In the genomic region with DNA sequence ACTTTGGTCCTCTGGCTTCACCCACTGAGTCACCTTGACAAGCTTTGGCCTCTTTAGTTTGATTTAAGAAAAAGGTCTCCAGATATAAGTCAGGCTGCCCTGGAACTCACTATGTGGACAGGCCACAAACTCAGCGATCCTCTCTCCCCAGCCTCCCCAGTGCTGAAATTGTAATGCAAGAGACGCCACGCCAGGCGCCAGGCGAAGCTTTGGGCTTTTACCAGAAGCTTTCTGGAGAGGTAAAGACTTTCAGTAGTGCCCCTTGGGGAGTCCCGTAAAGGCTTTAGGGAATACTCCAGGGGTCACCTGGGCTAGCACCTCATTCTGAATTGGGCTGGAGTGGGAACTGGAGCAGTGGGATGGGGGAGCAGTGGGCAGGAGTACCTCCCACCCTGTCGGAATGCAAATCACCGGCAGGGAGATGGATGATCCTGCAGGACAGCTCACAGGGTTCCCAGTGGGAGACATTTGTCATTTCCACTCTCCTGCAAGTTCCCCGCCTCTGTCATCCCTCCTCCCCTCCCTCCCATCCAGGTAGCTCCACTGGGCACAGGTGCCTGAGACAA, we compare ENCODE assay signal across 8 mouse cellular contexts. TPM values are rescaled to one million over a fixed set of nuclear protein-coding genes. Genes with fewer than 3 reads are reported as not detected.
DNase-seq lines count a peak whose midpoint lies in the region; ATAC-seq and TF ChIP-seq lines count a peak whose summit lies in the region.
"Had no signal": no experiment of that assay in that cellular context is flagged by ENCODE, and none has a peak within 500 bp of the region (broad histone marks: within the 10 kb centered on the region; RNA-seq: fewer than 3 reads in every experiment).

No protein-coding gene starts in this region.

- H3K36me3 ChIP-seq in intestine, embryonic 15.5 days: no peaks in the 10 kb centered on the region
- no peaks in the 10 kb centered on the region for H3K36me3 ChIP-seq in intestine, postnatal 0 days (ENCODE audit: control insufficient read depth, insufficient read depth)
- no peaks in the 10 kb centered on the region for H3K36me3 ChIP-seq in embryonic facial prominence, embryonic 10.5 days (replicated peaks)
- H3K36me3 ChIP-seq in hindbrain, embryonic 12.5 days: no peaks in the 10 kb centered on the region
- no peaks in the 10 kb centered on the region for H3K36me3 ChIP-seq in neural tube, embryonic 13.5 days

- H3K27me3 ChIP-seq in intestine, embryonic 15.5 days (replicated peaks): peaks cover 14% of the 10 kb centered on the region
- H3K27me3 ChIP-seq in intestine, postnatal 0 days (replicated peaks; ENCODE audit: control insufficient read depth, insufficient read depth, low read length): no peaks in the 10 kb centered on the region; the same call in 1 of the 2 replicates
- peaks cover 46% of the 10 kb centered on the region for H3K27me3 ChIP-seq in embryonic facial prominence, embryonic 10.5 days (replicated peaks; ENCODE audit: low read depth, poor library complexity, severe bottlenecking)
- 0 out of 2 replicates have a peak, but pooled peaks cover 6% of the 10 kb centered on the region for H3K27me3 ChIP-seq in hindbrain, embryonic 12.5 days
- H3K27me3 ChIP-seq in neural tube, embryonic 13.5 days: no peaks in the 10 kb centered on the region; the same call in 1 of the 2 replicates

- ATAC-seq in intestine, embryonic 15.5 days: no peak
- no peak for ATAC-seq in intestine, postnatal 0 days
- no peak; the same call in 1 of the 2 replicates for ATAC-seq in hindbrain, embryonic 12.5 days (ENCODE audit: low FRiP score)
- ATAC-seq in neural tube, embryonic 13.5 days (ENCODE audit: low read depth): peak; percentile 76; the same call in 1 of the 2 replicates
- no peak for ATAC-seq in activated CD4-positive, CD25-positive, alpha-beta regulatory T cell, adult 4 months

- H3K4me2 ChIP-seq in intestine, embryonic 15.5 days (replicated peaks): no peak overlapping the region
- H3K4me2 ChIP-seq in intestine, postnatal 0 days (replicated peaks; ENCODE audit: low read depth): no peak overlapping the region
- peak overlapping the region; percentile 26 for H3K4me2 ChIP-seq in hindbrain, embryonic 12.5 days (replicated peaks)
- H3K4me2 ChIP-seq in neural tube, embryonic 13.5 days: peak overlapping the region; percentile 37

- no peaks in the 10 kb centered on the region for H3K9me3 ChIP-seq in intestine, embryonic 15.5 days
- no peaks in the 10 kb centered on the region for H3K9me3 ChIP-seq in intestine, postnatal 0 days (ENCODE audit: control insufficient read depth)
- H3K9me3 ChIP-seq in embryonic facial prominence, embryonic 10.5 days: no peaks in the 10 kb centered on the region
- no peaks in the 10 kb centered on the region for H3K9me3 ChIP-seq in hindbrain, embryonic 12.5 days (replicated peaks)
- H3K9me3 ChIP-seq in neural tube, embryonic 13.5 days: no peaks in the 10 kb centered on the region

- DNase-seq in embryonic facial prominence, embryonic 10.5 days (ENCODE audit: low spot score): no peak
- no peak for DNase-seq in kidney, adult 9 months
- DNase-seq: gastrocnemius, postnatal 36 days had no signal

- no peak overlapping the region for H3K9ac ChIP-seq in intestine, embryonic 15.5 days
- no peak overlapping the region for H3K9ac ChIP-seq in intestine, postnatal 0 days (ENCODE audit: low read depth, low read length)
- 0 out of 2 replicates have a peak overlapping the region, but pooled peaks have one; percentile 27 for H3K9ac ChIP-seq in hindbrain, embryonic 12.5 days
- H3K9ac ChIP-seq in neural tube, embryonic 13.5 days: peak overlapping the region; percentile 62

- TF ChIP-seq CTCF in intestine, postnatal 0 days (IDR thresholded peaks at IDR 0.05; ENCODE audit: low read depth): no peak

- H3K27ac ChIP-seq in intestine, embryonic 15.5 days: peak overlapping the region; percentile 56; the same call in 1 of the 2 replicates
- H3K27ac ChIP-seq in intestine, postnatal 0 days (ENCODE audit: low read depth, low read length): no peak overlapping the region
- H3K27ac ChIP-seq in embryonic facial prominence, embryonic 10.5 days (replicated peaks): peak overlapping the region; percentile 76
- peak overlapping the region; percentile 86 for H3K27ac ChIP-seq in hindbrain, embryonic 12.5 days
- H3K27ac ChIP-seq in neural tube, embryonic 13.5 days (replicated peaks): peak overlapping the region; percentile 94

- no peak overlapping the region for H3K4me3 ChIP-seq in intestine, embryonic 15.5 days (replicated peaks)
- H3K4me3 ChIP-seq in intestine, postnatal 0 days (ENCODE audit: low read depth, low read length): no peak overlapping the region
- H3K4me3 ChIP-seq in embryonic facial prominence, embryonic 10.5 days: peak overlapping the region; percentile 30; the same call in 1 of the 2 replicates
- H3K4me3 ChIP-seq in hindbrain, embryonic 12.5 days: peak overlapping the region; percentile 2; the same call in 1 of the 2 replicates
- peak overlapping the region; percentile 9; the same call in 1 of the 2 replicates for H3K4me3 ChIP-seq in neural tube, embryonic 13.5 days

- WGBS in intestine, embryonic 15.5 days: 26% methylated on average over 9 of the region's 9 CpGs
- WGBS in intestine, postnatal 0 days: 34% methylated on average over 9 of the region's 9 CpGs
- WGBS in embryonic facial prominence, embryonic 10.5 days: 10% methylated on average over 9 of the region's 9 CpGs
- 7% methylated on average over 9 of the region's 9 CpGs for WGBS in hindbrain, embryonic 12.5 days
- WGBS in neural tube, embryonic 13.5 days: 7% methylated on average over 9 of the region's 9 CpGs

- peaks cover 13% of the 10 kb centered on the region for H3K4me1 ChIP-seq in intestine, embryonic 15.5 days (replicated peaks)
- no peaks in the 10 kb centered on the region for H3K4me1 ChIP-seq in intestine, postnatal 0 days (replicated peaks; ENCODE audit: control insufficient read depth, insufficient read depth, low read length)
- H3K4me1 ChIP-seq in embryonic facial prominence, embryonic 10.5 days: peaks cover 25% of the 10 kb centered on the region
- peaks cover 27% of the 10 kb centered on the region for H3K4me1 ChIP-seq in hindbrain, embryonic 12.5 days
- H3K4me1 ChIP-seq in neural tube, embryonic 13.5 days (replicated peaks): peaks cover 35% of the 10 kb centered on the region

RNA-seq across cellular contexts. Expression of a gene that starts 26.3 kb away (rescaled TPM):
- 9.6 TPM in 2 replicates for polyA plus RNA-seq in intestine, embryonic 15.5 days (2015; fragmentation: Nextera tagmentation; extraction: Ambion mirVana)
- 6.1 and 6.9 TPM in 2 replicates for polyA plus RNA-seq in intestine, postnatal 0 days (2015; fragmentation: Nextera tagmentation; extraction: Ambion mirVana)
- 13.9 and 15.2 TPM in 2 replicates for polyA plus RNA-seq in embryonic facial prominence, embryonic 10.5 days (2016; fragmentation: Nextera tagmentation; extraction: Ambion mirVana)
- 26.3 and 28.3 TPM in 2 replicates for polyA plus RNA-seq in hindbrain, embryonic 12.5 days (2016; fragmentation: Nextera tagmentation; extraction: Ambion mirVana)
- polyA plus RNA-seq in neural tube, embryonic 13.5 days (2015; fragmentation: Nextera tagmentation; extraction: Ambion mirVana): 24.9 and 26.5 TPM in 2 replicates
- 10 to 100 TPM; 14.3 to 16.8 TPM for polyA plus RNA-seq in activated CD4-positive, CD25-positive, alpha-beta regulatory T cell, adult 4 months (2017; shearing (Covaris generic))

Comparison
In these comparisons a context has a peak if more than half of its experiments do, and no peak if none do; other contexts are left out.
1. H3K4me2 ChIP-seq: peak in hindbrain, embryonic 12.5 days (single experiment) and neural tube, embryonic 13.5 days (single experiment); none in intestine, embryonic 15.5 days (single experiment) and intestine, postnatal 0 days (single experiment).
2. H3K4me3 ChIP-seq: peak in embryonic facial prominence, embryonic 10.5 days (single experiment), hindbrain, embryonic 12.5 days (single experiment) and neural tube, embryonic 13.5 days (single experiment); none in intestine, embryonic 15.5 days (single experiment) and intestine, postnatal 0 days (single experiment).
3. H3K9ac ChIP-seq: peak in hindbrain, embryonic 12.5 days (single experiment) and neural tube, embryonic 13.5 days (single experiment); none in intestine, embryonic 15.5 days (single experiment) and intestine, postnatal 0 days (single experiment).